Mouse (Mus musculus): ENCODE data around the gene Zfp651.

Gene Zfp651

DNA sequence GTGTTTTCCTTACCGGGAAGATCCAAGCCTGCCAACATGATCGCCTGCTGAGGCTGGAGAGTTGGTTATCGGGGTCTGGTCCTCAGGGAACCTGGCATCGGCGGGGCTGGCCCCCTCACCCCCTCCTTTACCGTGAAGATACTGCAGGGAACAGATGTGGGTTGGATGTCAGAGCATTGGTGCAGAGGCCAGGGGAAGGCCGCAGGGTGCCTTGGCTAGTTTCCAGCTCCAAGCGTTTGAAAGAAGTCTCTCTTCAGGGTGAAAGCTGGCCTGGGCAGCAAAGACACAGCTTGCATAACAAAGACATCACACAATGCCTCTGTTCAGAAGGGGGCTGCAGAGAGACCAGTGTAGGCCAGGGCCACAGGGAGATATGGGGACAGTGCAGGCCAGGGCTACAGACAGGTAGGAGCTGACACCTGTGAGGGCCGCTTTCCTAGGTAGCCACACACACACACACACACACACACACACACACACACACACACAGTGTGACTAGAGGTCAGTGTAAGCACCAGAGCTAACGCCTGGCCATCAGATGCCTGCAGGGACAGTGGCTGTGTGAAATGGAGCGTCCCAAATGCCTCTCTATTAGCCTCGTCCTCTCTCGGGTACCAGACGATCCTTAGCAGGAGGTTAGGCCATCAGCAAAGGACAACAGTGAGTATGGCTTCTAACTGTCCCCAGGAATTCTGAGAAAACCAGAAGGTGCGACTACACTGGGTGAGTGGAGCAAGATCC is 51.1 kb downstream of the Zfp651 start:
- DNase-seq (ENCODE audit: low spot score in 2 of 2) = no peak

DNA sequence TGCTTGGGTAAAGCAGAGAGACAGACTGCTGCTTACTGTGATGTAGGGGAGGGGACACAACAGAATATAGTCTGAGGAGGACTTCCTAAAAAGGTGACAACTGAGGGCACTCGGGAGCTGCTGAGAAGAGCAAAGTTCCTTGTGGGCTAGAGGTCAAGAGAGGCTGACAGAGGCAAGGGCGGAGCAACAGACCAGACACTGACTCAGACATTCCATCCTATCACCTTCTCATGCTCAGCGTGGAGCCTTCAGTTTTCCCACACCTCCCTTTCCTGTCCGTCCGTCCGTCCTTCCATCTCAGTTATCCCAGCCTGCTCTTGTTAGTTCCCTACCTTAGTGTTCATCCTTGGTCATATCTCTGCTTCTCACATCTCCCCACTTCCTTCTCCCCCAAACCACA is 56.1 kb downstream of the Zfp651 start:
- DNase-seq (ENCODE audit: low spot score in 2 of 2) = no peak

DNA sequence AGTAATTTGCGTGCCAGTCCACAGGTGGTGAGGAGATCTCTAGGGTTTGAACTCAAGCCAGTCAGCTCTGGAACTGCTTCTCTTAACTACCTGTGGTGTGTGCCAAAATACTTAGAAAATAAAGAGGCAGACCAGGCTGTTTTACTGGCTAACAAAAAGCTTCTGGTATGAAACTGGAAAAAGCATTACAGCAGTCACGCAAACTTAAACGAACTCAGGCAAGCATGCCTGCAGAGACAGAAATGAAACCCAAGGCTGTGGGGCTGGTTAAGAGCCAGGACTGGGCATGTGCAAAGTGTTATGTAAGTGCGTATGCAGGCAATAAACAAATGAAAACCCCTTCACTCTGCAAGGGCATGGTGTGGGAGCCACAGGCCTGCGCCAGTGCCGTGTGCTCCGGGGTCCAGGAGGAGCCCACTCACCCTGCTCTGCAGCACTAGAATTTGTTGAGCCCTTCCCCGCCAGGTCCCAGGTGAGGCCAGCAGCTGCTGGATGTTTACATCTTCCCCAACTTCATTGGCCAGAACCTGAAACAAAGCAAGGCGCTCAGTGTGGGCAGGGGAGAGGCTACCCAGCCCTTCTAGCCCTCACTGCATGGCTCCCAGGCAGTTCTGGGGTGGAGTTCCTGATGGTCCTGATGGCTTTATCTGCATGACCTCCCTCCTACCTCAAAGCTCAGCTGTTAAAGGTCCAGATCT is 60.1 kb downstream of the Zfp651 start:
- no peak for DNase-seq (ENCODE audit: low spot score in 2 of 2)

DNA sequence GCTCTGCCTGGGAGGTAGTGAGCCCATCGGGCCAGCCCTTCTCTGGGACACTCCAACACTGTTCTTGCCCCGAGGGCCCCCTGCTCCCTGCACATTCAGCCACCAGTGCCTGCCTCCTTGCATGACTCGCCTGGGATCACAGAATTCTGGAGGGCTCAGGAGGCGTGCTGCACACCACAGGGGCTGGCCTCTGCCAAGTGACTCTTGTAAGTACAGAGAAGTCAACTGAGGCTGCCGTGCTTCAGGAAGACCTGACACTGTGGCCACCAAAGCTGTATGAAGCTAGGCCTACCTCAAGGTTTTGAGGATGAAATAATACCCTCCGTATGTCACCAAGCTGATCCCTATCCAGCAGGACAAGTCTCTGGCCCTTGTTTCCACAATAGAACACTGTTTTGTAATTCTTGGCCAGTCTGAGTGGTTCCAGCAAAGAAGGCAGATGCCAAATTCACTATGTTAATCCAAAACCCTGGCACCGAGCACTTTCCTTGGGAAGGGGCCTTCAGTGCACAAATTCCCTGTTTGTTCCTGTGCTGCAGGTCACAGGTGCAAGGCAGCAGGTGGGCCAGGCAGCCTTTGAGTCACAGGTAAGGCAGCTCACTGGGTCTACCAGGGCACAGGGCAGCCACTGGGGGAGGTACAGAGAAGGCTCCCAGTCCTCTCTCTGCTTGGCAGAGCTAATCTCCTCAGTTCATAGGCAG is 60.8 kb downstream of the Zfp651 start:
- DNase-seq (ENCODE audit: low spot score in 2 of 2) = no peak

DNA sequence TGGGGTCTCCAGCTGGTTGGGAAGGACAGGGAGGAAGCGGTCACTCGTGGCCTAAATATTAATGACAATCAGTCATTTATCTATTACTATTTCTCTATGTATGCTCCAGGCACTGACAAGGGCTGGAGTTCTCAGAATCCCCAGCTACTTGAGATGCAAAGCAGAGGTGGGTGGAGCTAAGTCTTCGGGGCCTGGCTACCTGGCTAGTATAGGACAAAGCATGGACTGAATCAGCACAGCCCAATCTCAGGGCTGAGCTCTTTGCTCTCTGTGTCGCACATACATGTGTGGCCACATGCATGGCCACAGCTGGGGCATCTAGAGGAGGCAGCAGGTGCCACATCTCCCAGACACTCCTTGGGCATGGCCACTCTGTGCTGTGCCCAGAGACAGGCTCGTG is 61.6 kb downstream of the Zfp651 start:
- DNase-seq (ENCODE audit: low spot score in 2 of 2) = no peak

Data from spleen, postnatal 14 days (tissue).